Mouse (Mus musculus): ENCODE data around the gene Scaf1. TPM values are rescaled to one million over a fixed set of nuclear protein-coding genes. Genes with fewer than 3 reads are reported as not detected.
"Not testable (repeated sequence)": the region's sequence is repeated elsewhere in the genome, so short reads cannot be mapped to it uniquely, and the experiment has no call there.

The Scaf1 gene
- polyA plus RNA-seq, 1 experiment, result 47.3 TPM

GRCm38 (mm10) chr7:45029995-45030394, 13.8 kb upstream of the Scaf1 start:
- TF ChIP-seq POLR2A (IDR thresholded peaks at IDR 0.05; ENCODE audit: borderline replicate concordance, low read depth, low read length) (no peak), CTCF (IDR thresholded peaks at IDR 0.05; ENCODE audit: low read depth, low read length) (no peak)
- no peak overlapping the region for H3K27ac ChIP-seq (ENCODE audit: insufficient read depth, low read depth, low read length)
- H3K4me1 ChIP-seq (ENCODE audit: control insufficient read depth, insufficient read depth, low read length), result peaks cover 5% of the 10 kb centered on the region
- no peak overlapping the region for H3K4me3 ChIP-seq (ENCODE audit: insufficient read depth, low read length)

- H3K4me1 ChIP-seq (ENCODE audit: control insufficient read depth, insufficient read depth, low read length), result peaks cover 7% of the 10 kb centered on the region
- no peak overlapping the region for H3K27ac ChIP-seq (ENCODE audit: insufficient read depth, low read depth, low read length)
- TF ChIP-seq POLR2A (IDR thresholded peaks at IDR 0.05; ENCODE audit: borderline replicate concordance, low read depth, low read length), result no peak
- TF ChIP-seq CTCF (IDR thresholded peaks at IDR 0.05; ENCODE audit: low read depth, low read length), result no peak
- no peak overlapping the region for H3K4me3 ChIP-seq (ENCODE audit: insufficient read depth, low read length)
Observed at GRCm38 (mm10) chr7:45028351-45028750, 12.2 kb upstream of the Scaf1 start.

- H3K4me1 ChIP-seq (ENCODE audit: control insufficient read depth, insufficient read depth, low read length), result peaks cover 7% of the 10 kb centered on the region
Observed at GRCm38 (mm10) chr7:45027761-45028160, 11.6 kb upstream of the Scaf1 start.

GRCm38 (mm10) chr7:45026256-45026655, 10.1 kb upstream of the Scaf1 start:
- Histone ChIP-seq H3K4me3 (ENCODE audit: insufficient read depth, low read length) (no peak overlapping the region), H3K4me1 (ENCODE audit: control insufficient read depth, insufficient read depth, low read length) (peaks cover 7% of the 10 kb centered on the region), H3K27ac (ENCODE audit: insufficient read depth, low read depth, low read length) (no peak overlapping the region)
- no peak for TF ChIP-seq POLR2A (IDR thresholded peaks at IDR 0.05; ENCODE audit: borderline replicate concordance, low read depth, low read length)
- no peak for TF ChIP-seq CTCF (IDR thresholded peaks at IDR 0.05; ENCODE audit: low read depth, low read length)

More at GRCm38 (mm10) chr7:45027761-45028160, 11.6 kb upstream of the Scaf1 start:
- Histone ChIP-seq H3K4me3 (ENCODE audit: insufficient read depth, low read length) (no peak overlapping the region), H3K27ac (ENCODE audit: insufficient read depth, low read depth, low read length) (no peak overlapping the region)
- TF ChIP-seq POLR2A (IDR thresholded peaks at IDR 0.05; ENCODE audit: borderline replicate concordance, low read depth, low read length) (no peak), CTCF (IDR thresholded peaks at IDR 0.05; ENCODE audit: low read depth, low read length) (no peak)

DNA sequence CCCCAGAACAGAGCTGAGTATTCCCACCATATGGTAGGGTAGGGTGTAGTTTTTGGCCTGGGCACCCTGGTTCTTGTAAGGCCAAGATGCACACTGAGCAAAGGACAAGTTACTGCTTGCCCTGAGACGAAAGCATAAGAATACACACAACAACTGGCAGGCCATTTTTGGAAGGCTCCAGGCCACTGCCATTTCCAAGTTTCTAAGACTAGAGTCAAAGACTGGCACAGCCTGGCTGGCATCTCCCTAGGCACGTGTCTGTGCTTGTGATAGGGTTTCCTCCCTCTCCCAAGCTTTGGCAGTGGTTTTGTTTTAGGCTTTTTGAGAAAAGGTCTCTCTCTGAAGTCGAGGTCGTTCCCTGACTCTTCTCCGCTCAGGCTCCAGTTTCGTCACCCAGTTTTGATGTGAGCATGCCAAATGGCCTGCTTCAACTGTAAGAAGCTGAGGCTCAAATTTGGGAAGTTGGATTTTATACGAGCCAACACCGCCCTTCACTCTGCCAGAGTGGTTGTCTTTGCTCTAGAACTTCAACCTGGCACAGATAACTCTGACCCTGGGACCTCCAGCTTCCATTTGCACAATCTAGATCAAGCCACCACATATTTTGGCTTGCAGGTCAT, 9.5 kb upstream of the Scaf1 start:
- Histone ChIP-seq H3K4me3 (ENCODE audit: insufficient read depth, low read length) (no peak overlapping the region), H3K27ac (ENCODE audit: insufficient read depth, low read depth, low read length) (no peak overlapping the region), H3K4me1 (ENCODE audit: control insufficient read depth, insufficient read depth, low read length) (peaks cover 7% of the 10 kb centered on the region)
- no peak for TF ChIP-seq CTCF (IDR thresholded peaks at IDR 0.05; ENCODE audit: low read depth, low read length)
- TF ChIP-seq POLR2A (IDR thresholded peaks at IDR 0.05; ENCODE audit: borderline replicate concordance, low read depth, low read length), result no peak

DNA sequence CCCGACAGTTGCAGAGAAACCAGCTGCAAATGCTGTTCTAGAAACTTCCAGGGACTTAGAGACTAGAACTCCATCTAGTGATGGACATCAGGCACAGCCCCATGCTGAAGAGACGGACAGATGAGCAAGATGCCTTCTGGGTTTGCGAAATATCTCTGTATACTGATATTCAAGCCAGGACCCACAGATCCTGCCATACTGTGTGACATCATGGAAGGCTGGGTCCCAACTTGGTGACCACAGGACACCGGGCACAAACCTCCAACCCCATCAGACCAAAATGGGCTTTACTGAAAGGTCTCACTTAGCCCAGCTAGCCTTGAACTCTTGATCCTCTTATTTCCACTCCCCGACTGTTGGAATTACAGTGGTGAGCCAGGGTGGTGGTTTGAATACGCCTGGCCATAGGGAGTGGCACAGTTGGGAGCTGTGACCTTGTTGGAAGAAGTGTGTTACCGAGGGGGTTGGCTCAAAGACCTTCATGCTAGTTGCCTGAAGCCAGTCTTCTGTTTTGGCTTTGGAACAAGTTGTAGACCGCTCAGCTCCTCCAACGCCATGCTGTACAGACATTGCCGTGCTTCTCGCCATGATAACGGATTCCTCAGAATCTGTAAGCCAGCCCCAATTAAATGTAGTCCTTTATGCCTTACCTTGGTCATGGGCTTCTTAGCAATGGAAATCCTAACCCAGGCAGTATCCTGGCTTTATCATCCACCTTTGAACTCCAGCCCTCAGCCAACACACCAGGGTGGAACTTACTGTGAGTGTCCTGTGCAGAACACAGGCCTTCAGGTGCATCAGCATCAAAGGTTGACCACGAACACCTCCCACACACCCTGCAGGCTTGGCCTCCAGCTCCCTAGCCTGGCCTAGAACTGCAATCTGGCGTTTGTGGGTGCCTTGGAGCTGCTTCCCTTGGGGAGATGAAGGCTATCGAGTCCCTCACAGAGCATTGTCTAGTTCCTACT, 8.4 kb upstream of the Scaf1 start:
- no peak overlapping the region for H3K4me3 ChIP-seq (ENCODE audit: insufficient read depth, low read length)
- no peak overlapping the region for H3K27ac ChIP-seq (ENCODE audit: insufficient read depth, low read depth, low read length)
- TF ChIP-seq CTCF (IDR thresholded peaks at IDR 0.05; ENCODE audit: low read depth, low read length) (no peak), POLR2A (IDR thresholded peaks at IDR 0.05; ENCODE audit: borderline replicate concordance, low read depth, low read length) (no peak)
- peaks cover 8% of the 10 kb centered on the region for H3K4me1 ChIP-seq (ENCODE audit: control insufficient read depth, insufficient read depth, low read length)

- H3K27ac ChIP-seq (ENCODE audit: insufficient read depth, low read depth, low read length); H3K4me3 ChIP-seq (ENCODE audit: insufficient read depth, low read length): not testable (repeated sequence)
Observed at GRCm38 (mm10) chr7:45023711-45024110, 7.5 kb upstream of the Scaf1 start.

GRCm38 (mm10) chr7:45020225-45020624, 4.1 kb upstream of the Scaf1 start:
- no peak for TF ChIP-seq CTCF (IDR thresholded peaks at IDR 0.05; ENCODE audit: low read depth, low read length)
- no peak for TF ChIP-seq POLR2A (IDR thresholded peaks at IDR 0.05; ENCODE audit: borderline replicate concordance, low read depth, low read length)
- Histone ChIP-seq H3K4me1 (ENCODE audit: control insufficient read depth, insufficient read depth, low read length) (peaks cover 17% of the 10 kb centered on the region), H3K27ac (ENCODE audit: insufficient read depth, low read depth, low read length) (no peak overlapping the region), H3K4me3 (ENCODE audit: insufficient read depth, low read length) (no peak overlapping the region)

More at GRCm38 (mm10) chr7:45023711-45024110, 7.5 kb upstream of the Scaf1 start:
- peaks cover 16% of the 10 kb centered on the region for H3K4me1 ChIP-seq (ENCODE audit: control insufficient read depth, insufficient read depth, low read length)

- TF ChIP-seq CTCF (IDR thresholded peaks at IDR 0.05; ENCODE audit: low read depth, low read length) (no peak), POLR2A (IDR thresholded peaks at IDR 0.05; ENCODE audit: borderline replicate concordance, low read depth, low read length) (no peak)
- Histone ChIP-seq H3K4me3 (ENCODE audit: insufficient read depth, low read length) (peak overlapping the region; percentile 26; the same call in 1 of the 2 replicates), H3K27ac (ENCODE audit: insufficient read depth, low read depth, low read length) (no peak overlapping the region), H3K4me1 (ENCODE audit: control insufficient read depth, insufficient read depth, low read length) (peaks cover 21% of the 10 kb centered on the region)
Observed at GRCm38 (mm10) chr7:45019031-45019571, 2.9 kb upstream of the Scaf1 start.
